Mouse (Mus musculus): Measurements from ENCODE around the gene Pnpla7. TPM values are rescaled to one million over a fixed set of nuclear protein-coding genes. Genes with fewer than 3 reads are reported as not detected.

Pnpla7 gene
- total and polyA plus RNA-seq, 3 experiments = 18.5 to 26.1 (median 23.4) TPM

- Histone ChIP-seq H3K4me1 (ENCODE audit: control insufficient read depth in 1 of 2, insufficient read depth in 2 of 2) (peaks cover 7 to 27% of the 10 kb centered on the region in 2 experiments), H3K4me3 (replicated peaks in 1 of 3; ENCODE audit: low read depth in 2 of 3, low read length in 2 of 3, poor library complexity in 1 of 3) (no peak overlapping the region), H3K9ac (ENCODE audit: insufficient read depth, low read depth) (no peak overlapping the region), H3K79me2 (replicated peaks; ENCODE audit: control insufficient read depth, extremely low read depth, insufficient read depth, poor library complexity, severe bottlenecking) (no peaks in the 10 kb centered on the region), H3K27me3 (replicated peaks) (no peaks in the 10 kb centered on the region), H3K36me3 (replicated peaks in 1 of 2; ENCODE audit: control insufficient read depth in 1 of 2, insufficient read depth in 1 of 2, low read length in 1 of 2) (peaks cover 18 to 37% of the 10 kb centered on the region in 2 experiments), H3K27ac (ENCODE audit: insufficient read depth, low read depth) (no peak overlapping the region), H3K9me3 (replicated peaks; ENCODE audit: low read length) (no peaks in the 10 kb centered on the region), H3K4me2 (ENCODE audit: insufficient read depth, low read depth, poor library complexity, severe bottlenecking) (no peak overlapping the region)
- no peak for TF ChIP-seq GABPA (IDR thresholded peaks at IDR 0.05; ENCODE audit: insufficient replicate concordance, low read depth, low read length)
- TF ChIP-seq USF1 (IDR thresholded peaks at IDR 0.05; ENCODE audit: low read depth, low read length) = no peak
- no peak for TF ChIP-seq CTCF (conservative IDR thresholded peaks at IDR 0.05 in 1 of 2, IDR thresholded peaks at IDR 0.05 in 1 of 2; ENCODE audit: low read depth in 2 of 2, low read length in 2 of 2)
- TF ChIP-seq MAZ (IDR thresholded peaks at IDR 0.05; ENCODE audit: low read depth, low read length) = no peak
- TF ChIP-seq HCFC1 (IDR thresholded peaks at IDR 0.05; ENCODE audit: low read depth, low read length) = no peak
- no peak for TF ChIP-seq RCOR1 (conservative IDR thresholded peaks at IDR 0.05; ENCODE audit: low read depth, low read length)
- no peak for TF ChIP-seq ETS1 (conservative IDR thresholded peaks at IDR 0.05; ENCODE audit: low read depth, low read length)
- no peak for TF ChIP-seq USF2 (conservative IDR thresholded peaks at IDR 0.05; ENCODE audit: low read depth, low read length)
- TF ChIP-seq TBP (conservative IDR thresholded peaks at IDR 0.05; ENCODE audit: low read depth, low read length) = no peak
- no peak for TF ChIP-seq MXI1 (IDR thresholded peaks at IDR 0.05; ENCODE audit: low read depth, low read length)
- no peak for TF ChIP-seq POLR2AphosphoS2 (IDR thresholded peaks at IDR 0.05; ENCODE audit: low read depth, low read length)
- no peak for TF ChIP-seq UBTF (IDR thresholded peaks at IDR 0.05; ENCODE audit: low read depth, low read length)
- TF ChIP-seq BHLHE40 (IDR thresholded peaks at IDR 0.05; ENCODE audit: low read depth, low read length) = no peak
- no peak for TF ChIP-seq SMC3 (IDR thresholded peaks at IDR 0.05; ENCODE audit: low read depth, low read length)
- no peak for TF ChIP-seq IRF4 (IDR thresholded peaks at IDR 0.05; ENCODE audit: low read depth, low read length)
- TF ChIP-seq RAD21 (IDR thresholded peaks at IDR 0.05; ENCODE audit: low read depth, low read length) = no peak
- TF ChIP-seq POLR2A (IDR thresholded peaks at IDR 0.05; ENCODE audit: low read depth, low read length) = no peak
- no peak for DNase-seq (ENCODE audit: extremely low read depth)
- dilution Hi-C loops (cut with MboI; ENCODE audit: extremely low pct_ligation_motif_present, extremely low pct_unique_long_range_greater_than_20kb, low sequenced_read_pairs) (no loop called here), in situ Hi-C loops (cut with MboI; ENCODE audit: low pct_ligation_motif_present, low pct_unique_long_range_greater_than_20kb, low sequenced_read_pairs) (no loop called here)
Measured at GRCm38 (mm10) chr2:24926345-24926964, 49.4 kb upstream of the Pnpla7 start.

GRCm38 (mm10) chr2:24926965-24927358, 48.9 kb upstream of the Pnpla7 start:
- in situ Hi-C loops (cut with MboI; ENCODE audit: low pct_ligation_motif_present, low pct_unique_long_range_greater_than_20kb, low sequenced_read_pairs) = no loop called here
- H3K27ac ChIP-seq (ENCODE audit: insufficient read depth, low read depth) = no peak overlapping the region
- peaks cover 7 to 27% of the 10 kb centered on the region in 2 experiments for H3K4me1 ChIP-seq (ENCODE audit: control insufficient read depth in 1 of 2, insufficient read depth in 2 of 2)
- no peak for DNase-seq (ENCODE audit: extremely low read depth)
- no peak overlapping the region for H3K4me2 ChIP-seq (ENCODE audit: insufficient read depth, low read depth, poor library complexity, severe bottlenecking)
- H3K9me3 ChIP-seq (replicated peaks; ENCODE audit: low read length) = no peaks in the 10 kb centered on the region
- H3K9ac ChIP-seq (ENCODE audit: insufficient read depth, low read depth) = no peak overlapping the region
- no peaks in the 10 kb centered on the region for H3K27me3 ChIP-seq (replicated peaks)
- dilution Hi-C loops (cut with MboI; ENCODE audit: extremely low pct_ligation_motif_present, extremely low pct_unique_long_range_greater_than_20kb, low sequenced_read_pairs) = no loop called here
- peaks cover 18 to 37% of the 10 kb centered on the region in 2 experiments for H3K36me3 ChIP-seq (replicated peaks in 1 of 2; ENCODE audit: control insufficient read depth in 1 of 2, insufficient read depth in 1 of 2, low read length in 1 of 2)
- H3K4me3 ChIP-seq (replicated peaks in 1 of 3; ENCODE audit: low read depth in 2 of 3, low read length in 2 of 3, poor library complexity in 1 of 3) = no peak overlapping the region
- TF ChIP-seq SMC3 (IDR thresholded peaks at IDR 0.05; ENCODE audit: low read depth, low read length) (no peak), UBTF (IDR thresholded peaks at IDR 0.05; ENCODE audit: low read depth, low read length) (no peak), ZNF384 (IDR thresholded peaks at IDR 0.05; ENCODE audit: low read depth, low read length) (no peak), MEF2A (IDR thresholded peaks at IDR 0.05; ENCODE audit: borderline replicate concordance, low read depth, low read length) (no peak), NELFE (IDR thresholded peaks at IDR 0.05; ENCODE audit: low read depth, low read length) (no peak), MAFK (IDR thresholded peaks at IDR 0.05; ENCODE audit: insufficient replicate concordance, low read length) (no peak)
- H3K79me2 ChIP-seq (replicated peaks; ENCODE audit: control insufficient read depth, extremely low read depth, insufficient read depth, poor library complexity, severe bottlenecking) = no peaks in the 10 kb centered on the region
